Mouse (Mus musculus) spleen, adult 2 months (tissue): ENCODE results near the gene Tkt. TPM values are rescaled to one million over a fixed set of nuclear protein-coding genes. Genes with fewer than 3 reads are reported as not detected.

Experiments used
- DNase-seq, 2 experiments: peaks; one replicate each; pipeline versions ENCODE4 v3.0.0 to v3.0.0-alpha.2; 2012 to 2021; ENCODE audit warnings: low spot score in 2 of 2, low read depth in 1 of 2
- H3K27ac ChIP-seq: fragments of 200-500 bp; 2 replicates; pipeline ENCODE4 v1.5.1; 2012; ENCODE audit warnings: low read length, inconsistent platforms; ENCODE audit not compliant: insufficient read depth
- H3K27me3 ChIP-seq: fragments of 200-500 bp; 2 replicates; pipeline ENCODE4 v1.6.1; 2012; ENCODE audit warnings: mild to moderate bottlenecking, moderate library complexity, low read length, inconsistent platforms; ENCODE audit not compliant: control insufficient read depth, insufficient read depth
- H3K36me3 ChIP-seq: fragments of 200-500 bp; 2 replicates; pipeline ENCODE4 v1.6.1; 2012; ENCODE audit warnings: mild to moderate bottlenecking, low read length, inconsistent platforms; ENCODE audit not compliant: control insufficient read depth, insufficient read depth
- H3K4me1 ChIP-seq: fragments of 200-500 bp; 2 replicates; pipeline ENCODE4 v1.6.1; 2011; ENCODE audit warnings: inconsistent platforms; ENCODE audit not compliant: control insufficient read depth, insufficient read depth, insufficient read length
- H3K4me3 ChIP-seq: fragments of 200-500 bp; 2 replicates; pipeline ENCODE4 v1.5.1; 2011; ENCODE audit warnings: mild to moderate bottlenecking, inconsistent platforms; ENCODE audit not compliant: insufficient read depth, insufficient read length; ENCODE audit errors: extremely low read depth
- CTCF ChIP-seq: fragments of 200-500 bp; IDR thresholded peaks from 2 replicates; pipeline ENCODE4 v1.5.1; 2011; ENCODE audit warnings: mild to moderate bottlenecking, inconsistent platforms; ENCODE audit not compliant: insufficient read depth, insufficient read length, insufficient replicate concordance; ENCODE audit errors: extremely low read depth
- POLR2A ChIP-seq: fragments of 200-500 bp; IDR thresholded peaks from 2 replicates; pipeline ENCODE4 v1.6.1; 2011; ENCODE audit warnings: low read depth, low read length, inconsistent platforms
- WGBS: fragments of 180-500 bp; shearing (Covaris S2); methylation state at CpG from one replicate; pipeline ENCODE4 v1.1.7; 2018; 5-methylcytosine and 5-hydroxymethylcytosine counted together
- polyA plus RNA-seq: library from polyadenylated mRNA; depleted of rRNA; stranded (reverse); fragments of >200 nt; gene quantifications from 2 replicates; pipeline ENCODE4 v1.2.3, GENCODE M21; 2012

Tkt gene
- polyA plus RNA-seq, 1 experiment = 149 TPM

- no peak for TF ChIP-seq POLR2A
- TF ChIP-seq CTCF = no peak
- Histone ChIP-seq H3K27me3 (no peaks in the 10 kb centered on the region), H3K27ac (no peak overlapping the region), H3K4me3 (no peak overlapping the region), H3K36me3 (no peaks in the 10 kb centered on the region), H3K4me1 (peaks cover 8% of the 10 kb centered on the region; the same call in 1 of the 2 replicates)
- WGBS = 83% methylated on average over 1 of the region's 1 CpGs
- DNase-seq = no peak
These were observed 33.1 kb downstream of the Tkt start for GRCm38 (mm10) chr14:30581238-30581637.

- H3K27ac ChIP-seq = no peak overlapping the region
- no peak for DNase-seq
- WGBS = 41% methylated on average over 2 of the region's 2 CpGs
- TF ChIP-seq CTCF = no peak
- TF ChIP-seq POLR2A = no peak
- no peak overlapping the region for H3K4me3 ChIP-seq
- peaks cover 5% of the 10 kb centered on the region; the same call in 1 of the 2 replicates for H3K4me1 ChIP-seq
- H3K27me3 ChIP-seq = no peaks in the 10 kb centered on the region
- no peaks in the 10 kb centered on the region for H3K36me3 ChIP-seq
These were observed 35.9 kb downstream of the Tkt start for GRCm38 (mm10) chr14:30584077-30584476.

- Histone ChIP-seq H3K4me3 (no peak overlapping the region), H3K4me1 (peaks cover 3% of the 10 kb centered on the region; the same call in 1 of the 2 replicates), H3K36me3 (no peaks in the 10 kb centered on the region), H3K27ac (no peak overlapping the region), H3K27me3 (no peaks in the 10 kb centered on the region)
- DNase-seq = no peak
- no peak for TF ChIP-seq POLR2A
- no peak for TF ChIP-seq CTCF
- WGBS = 66% methylated on average over 19 of the region's 19 CpGs
These were observed 36.5 kb downstream of the Tkt start for GRCm38 (mm10) chr14:30584497-30585251.

- no peak for DNase-seq
- no peaks in the 10 kb centered on the region for H3K36me3 ChIP-seq
These were observed 37.2 kb downstream of the Tkt start for GRCm38 (mm10) chr14:30585323-30585722.

GRCm38 (mm10) chr14:30586780-30587461 lies 38.8 kb downstream of the Tkt start:
- no peak for DNase-seq

More at GRCm38 (mm10) chr14:30585323-30585722, 37.2 kb downstream of the Tkt start:
- Histone ChIP-seq H3K4me3 (no peak overlapping the region), H3K4me1 (no peaks in the 10 kb centered on the region), H3K27ac (no peak overlapping the region), H3K27me3 (no peaks in the 10 kb centered on the region)
- TF ChIP-seq POLR2A = no peak
- TF ChIP-seq CTCF = no peak
- 90% methylated on average over 5 of the region's 5 CpGs for WGBS

GRCm38 (mm10) chr14:30590041-30590645 lies 42.0 kb downstream of the Tkt start:
- H3K27me3 ChIP-seq = no peaks in the 10 kb centered on the region
- H3K4me3 ChIP-seq = no peak overlapping the region
- peaks cover 26% of the 10 kb centered on the region; the same call in 1 of the 2 replicates for H3K4me1 ChIP-seq
- H3K27ac ChIP-seq = no peak overlapping the region
- TF ChIP-seq CTCF = no peak
- no peak for TF ChIP-seq POLR2A
- WGBS = 86% methylated on average over 11 of the region's 11 CpGs
- no peaks in the 10 kb centered on the region for H3K36me3 ChIP-seq
- DNase-seq = no peak

More at GRCm38 (mm10) chr14:30586780-30587461, 38.8 kb downstream of the Tkt start:
- Histone ChIP-seq H3K27me3 (no peaks in the 10 kb centered on the region), H3K27ac (no peak overlapping the region), H3K4me3 (no peak overlapping the region), H3K4me1 (peaks cover 3% of the 10 kb centered on the region; the same call in 1 of the 2 replicates), H3K36me3 (no peaks in the 10 kb centered on the region)
- WGBS = 60% methylated on average over 7 of the region's 7 CpGs
- no peak for TF ChIP-seq POLR2A
- TF ChIP-seq CTCF = no peak
